ENCODE assay signal across 9 mouse cellular contexts in the genomic region with DNA sequence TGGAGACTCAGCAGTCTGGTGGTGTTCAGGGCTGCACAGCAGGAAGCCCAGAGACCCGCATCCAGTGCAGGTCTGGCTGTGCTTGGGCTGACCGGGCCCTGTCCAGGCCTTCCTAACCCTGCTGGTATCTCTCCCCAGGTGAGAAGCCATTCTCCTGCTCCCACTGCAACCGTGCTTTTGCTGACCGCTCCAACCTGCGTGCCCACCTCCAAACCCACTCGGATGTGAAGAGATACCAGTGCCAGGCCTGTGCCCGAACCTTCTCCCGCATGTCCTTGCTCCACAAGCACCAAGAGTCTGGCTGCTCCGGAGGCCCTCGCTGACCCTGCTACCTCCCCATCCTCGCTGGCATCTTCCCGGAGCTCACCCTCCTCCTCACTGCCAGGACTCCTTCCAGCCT. TPM values are rescaled to one million over a fixed set of nuclear protein-coding genes. Genes with fewer than 3 reads are reported as not detected.
DNase-seq lines count a peak whose midpoint lies in the region; ATAC-seq lines count a peak whose summit lies in the region.
"Had no signal": no experiment of that assay in that cellular context is flagged by ENCODE, and none has a peak within 500 bp of the region (broad histone marks: within the 10 kb centered on the region; RNA-seq: fewer than 3 reads in every experiment).

No protein-coding gene starts in this region.

- H3K27ac ChIP-seq in heart, embryonic 14.5 days (replicated peaks in 1 of 2; ENCODE audit: control insufficient read depth in 1 of 2, insufficient read depth in 1 of 2, low read depth in 2 of 2, low read length in 2 of 2): peak overlapping the region in 1 of 2 experiments; percentile 40; a peak in 2 of 4 replicates
- peak overlapping the region; percentile 96 for H3K27ac ChIP-seq in lung, embryonic 16.5 days (ENCODE audit: low read length)
- peak overlapping the region; percentile 47; the same call in 1 of the 2 replicates for H3K27ac ChIP-seq in intestine, embryonic 14.5 days (ENCODE audit: low read depth)
- H3K27ac ChIP-seq in stomach, embryonic 14.5 days (ENCODE audit: low read length): peak overlapping the region; percentile 99; the same call in 1 of the 2 replicates

- peaks cover 6% of the 10 kb centered on the region for H3K27me3 ChIP-seq in heart, embryonic 14.5 days (ENCODE audit: control insufficient read depth, insufficient read depth, low read length)
- H3K27me3 ChIP-seq in lung, embryonic 16.5 days (ENCODE audit: control insufficient read depth, insufficient read depth, low read depth, low read length): peaks cover under 1% of the 10 kb centered on the region; the same call in 1 of the 2 replicates
- H3K27me3 ChIP-seq in intestine, embryonic 14.5 days (replicated peaks; ENCODE audit: control insufficient read depth, insufficient read depth, low read length): peaks cover 7% of the 10 kb centered on the region
- peaks cover 7% of the 10 kb centered on the region for H3K27me3 ChIP-seq in stomach, embryonic 14.5 days (ENCODE audit: control insufficient read depth, insufficient read depth, low read length)

- H3K9me3 ChIP-seq in heart, embryonic 14.5 days (ENCODE audit: control insufficient read depth, low read length): no peaks in the 10 kb centered on the region
- no peaks in the 10 kb centered on the region for H3K9me3 ChIP-seq in lung, embryonic 16.5 days (ENCODE audit: control insufficient read depth, low read length)
- no peaks in the 10 kb centered on the region for H3K9me3 ChIP-seq in intestine, embryonic 14.5 days (ENCODE audit: control insufficient read depth, low read length)
- H3K9me3 ChIP-seq in stomach, embryonic 14.5 days (ENCODE audit: control insufficient read depth, low read depth, low read length): no peaks in the 10 kb centered on the region

- no peak for DNase-seq in heart, adult 8-10 months (ENCODE audit: low spot score)
- no peak for DNase-seq in lung, postnatal 14 days
- DNase-seq in intestine, embryonic 14.5 days (ENCODE audit: low spot score): no peak
- DNase-seq in spleen, postnatal 14 days (ENCODE audit: low spot score in 2 of 2): no peak

- 86% methylated on average over 12 of the region's 12 CpGs for WGBS in heart, embryonic 14.5 days
- 57% methylated on average over 12 of the region's 12 CpGs for WGBS in lung, embryonic 16.5 days
- WGBS in intestine, embryonic 14.5 days: 81% methylated on average over 12 of the region's 12 CpGs
- 84% methylated on average over 12 of the region's 12 CpGs for WGBS in stomach, embryonic 14.5 days

- peaks cover 14% of the 10 kb centered on the region; the same call in 1 of the 2 replicates for H3K36me3 ChIP-seq in heart, embryonic 14.5 days (ENCODE audit: control insufficient read depth, insufficient read depth, low read length)
- H3K36me3 ChIP-seq in lung, embryonic 16.5 days (ENCODE audit: control insufficient read depth, insufficient read depth, low read length): peaks cover 6% of the 10 kb centered on the region
- peaks cover 6% of the 10 kb centered on the region for H3K36me3 ChIP-seq in intestine, embryonic 14.5 days (ENCODE audit: control insufficient read depth, insufficient read depth, low read length)
- H3K36me3 ChIP-seq in stomach, embryonic 14.5 days (ENCODE audit: control insufficient read depth, insufficient read depth, low read length): peaks cover 7% of the 10 kb centered on the region; the same call in 1 of the 2 replicates

- H3K4me2 ChIP-seq in heart, embryonic 14.5 days (ENCODE audit: low read length): peak overlapping the region; percentile 94
- peak overlapping the region; percentile 89 for H3K4me2 ChIP-seq in lung, embryonic 16.5 days (ENCODE audit: low read depth, low read length)
- peak overlapping the region; percentile 89 for H3K4me2 ChIP-seq in intestine, embryonic 14.5 days (ENCODE audit: low read length)
- peak overlapping the region; percentile 84 for H3K4me2 ChIP-seq in stomach, embryonic 14.5 days (replicated peaks; ENCODE audit: low read depth, low read length)

- peaks cover 42 to 57% of the 10 kb centered on the region in 2 experiments for H3K4me1 ChIP-seq in heart, embryonic 14.5 days (ENCODE audit: control insufficient read depth in 2 of 2, insufficient read depth in 2 of 2, low read length in 2 of 2)
- H3K4me1 ChIP-seq in lung, embryonic 16.5 days (replicated peaks; ENCODE audit: control insufficient read depth, insufficient read depth, low read length): peaks cover 44% of the 10 kb centered on the region
- H3K4me1 ChIP-seq in intestine, embryonic 14.5 days (replicated peaks; ENCODE audit: control insufficient read depth, insufficient read depth, low read length): peaks cover 53% of the 10 kb centered on the region
- H3K4me1 ChIP-seq in stomach, embryonic 14.5 days (ENCODE audit: control insufficient read depth, insufficient read depth, low read length): peaks cover 44% of the 10 kb centered on the region

- peak overlapping the region; percentile 71; the same call in 1 of the 2 replicates for H3K9ac ChIP-seq in heart, embryonic 14.5 days (ENCODE audit: low read length)
- peak overlapping the region; percentile 80 for H3K9ac ChIP-seq in lung, embryonic 16.5 days (ENCODE audit: low read length)
- H3K9ac ChIP-seq in intestine, embryonic 14.5 days (ENCODE audit: low read length): no peak overlapping the region; the same call in 1 of the 2 replicates
- H3K9ac ChIP-seq in stomach, embryonic 14.5 days (replicated peaks; ENCODE audit: low read depth, low read length): no peak overlapping the region

- H3K4me3 ChIP-seq in heart, embryonic 14.5 days (ENCODE audit: control insufficient read depth in 1 of 2, insufficient read depth in 1 of 2, low read depth in 1 of 2, low read length in 2 of 2): peak overlapping the region in 1 of 2 experiments; percentile 55; a peak in 2 of 4 replicates
- H3K4me3 ChIP-seq in lung, embryonic 16.5 days (ENCODE audit: low read length): peak overlapping the region; percentile 76
- 0 out of 2 replicates have a peak overlapping the region, but pooled peaks have one; percentile 45 for H3K4me3 ChIP-seq in intestine, embryonic 14.5 days (ENCODE audit: low read depth, low read length)
- H3K4me3 ChIP-seq in stomach, embryonic 14.5 days (ENCODE audit: low read depth, low read length): no peak overlapping the region

- no peak for ATAC-seq in heart, embryonic 14.5 days (ENCODE audit: insufficient number of reproducible peaks, insufficient read depth, low FRiP score, low read depth)
- no peak for ATAC-seq in lung, embryonic 16.5 days (ENCODE audit: low read depth)
- no peak for ATAC-seq in intestine, embryonic 14.5 days (replicated peaks; ENCODE audit: low FRiP score, low TSS enrichment, low read depth)
- no peak for ATAC-seq in stomach, embryonic 14.5 days (ENCODE audit: insufficient number of reproducible peaks, insufficient read depth, low FRiP score, low read depth)
- ATAC-seq in erythroblast, adult 5-6 weeks (replicated peaks; ENCODE audit: low FRiP score, poor library complexity, severe bottlenecking): no peak
- ATAC-seq: midbrain, embryonic 16.5 days had no signal

RNA-seq across cellular contexts. Expression of a gene that starts 3.8 kb away (rescaled TPM):
- polyA plus RNA-seq in heart, embryonic 14.5 days (2014; fragmentation: Nextera tagmentation; extraction: Ambion mirVana): 11.8 and 12.5 TPM in 2 replicates
- 1 to 10 TPM; 1.2 to 2.2 (median 1.4) TPM for total RNA-seq in heart, adult 8-10 months (2022)
- polyA plus RNA-seq in lung, embryonic 16.5 days (2015; fragmentation: Nextera tagmentation; extraction: Ambion mirVana): 120 and 130 TPM in 2 replicates
- 17.4 and 19.2 TPM in 2 replicates for polyA plus RNA-seq in intestine, embryonic 14.5 days (2014; fragmentation: Nextera tagmentation; extraction: Ambion mirVana)
- polyA plus RNA-seq in stomach, embryonic 14.5 days (2014; fragmentation: Nextera tagmentation; extraction: Ambion mirVana): 11.6 and 12.9 TPM in 2 replicates
- not detected in 2 replicates for total RNA-seq in erythroblast, adult 5-6 weeks (2015; ENCODE audit: low replicate concordance)
- 0.70 TPM in 1 of 2 replicates, not detected in the other for total RNA-seq in erythroblast, adult 5-6 weeks (2017; ENCODE audit: low replicate concordance)

RNA-seq across cellular contexts. Expression of a gene that starts 49.1 kb away (rescaled TPM):
- 11.7 and 11.9 TPM in 2 replicates for polyA plus RNA-seq in heart, embryonic 14.5 days (2014; fragmentation: Nextera tagmentation; extraction: Ambion mirVana)
- total RNA-seq in heart, adult 8-10 months (2022): 10 to 100 TPM; 10.3 to 17.0 (median 15.9) TPM
- polyA plus RNA-seq in lung, embryonic 16.5 days (2015; fragmentation: Nextera tagmentation; extraction: Ambion mirVana): 14.8 and 16.2 TPM in 2 replicates
- 13.9 and 15.1 TPM in 2 replicates for polyA plus RNA-seq in intestine, embryonic 14.5 days (2014; fragmentation: Nextera tagmentation; extraction: Ambion mirVana)
- 11.2 and 13.1 TPM in 2 replicates for polyA plus RNA-seq in stomach, embryonic 14.5 days (2014; fragmentation: Nextera tagmentation; extraction: Ambion mirVana)
- 6.1 and 9.4 TPM in 2 replicates for total RNA-seq in erythroblast, adult 5-6 weeks (2015; ENCODE audit: low replicate concordance)
- total RNA-seq in erythroblast, adult 5-6 weeks (2017; ENCODE audit: low replicate concordance): 6.3 and 7.6 TPM in 2 replicates

RNA-seq across cellular contexts. Expression of a gene that starts 49.3 kb away (rescaled TPM):
- polyA plus RNA-seq in heart, embryonic 14.5 days (2014; fragmentation: Nextera tagmentation; extraction: Ambion mirVana): 67.1 and 68.5 TPM in 2 replicates
- 10 to 100 TPM; 66.2 to 82.2 (median 75.4) TPM for total RNA-seq in heart, adult 8-10 months (2022)
- 101 and 113 TPM in 2 replicates for polyA plus RNA-seq in lung, embryonic 16.5 days (2015; fragmentation: Nextera tagmentation; extraction: Ambion mirVana)
- 82.8 and 85.0 TPM in 2 replicates for polyA plus RNA-seq in intestine, embryonic 14.5 days (2014; fragmentation: Nextera tagmentation; extraction: Ambion mirVana)
- polyA plus RNA-seq in stomach, embryonic 14.5 days (2014; fragmentation: Nextera tagmentation; extraction: Ambion mirVana): 78.2 and 83.2 TPM in 2 replicates
- total RNA-seq in erythroblast, adult 5-6 weeks (2015; ENCODE audit: low replicate concordance): 39.6 and 41.6 TPM in 2 replicates
- total RNA-seq in erythroblast, adult 5-6 weeks (2017; ENCODE audit: low replicate concordance): 32.3 and 41.5 TPM in 2 replicates

Comparison
In these comparisons a context has a peak if more than half of its experiments do, and no peak if none do; other contexts are left out.
1. H3K9ac ChIP-seq: peak in heart, embryonic 14.5 days (single experiment) and lung, embryonic 16.5 days (single experiment); none in intestine, embryonic 14.5 days (single experiment) and stomach, embryonic 14.5 days (single experiment).
2. Peak in every context shown above with its lines, with median percentiles within 50 percentile points of each other: H3K4me2 ChIP-seq.